Mouse (Mus musculus) forebrain, embryonic 16.5 days (tissue): ENCODE measurements around the gene Ptprn. TPM values are rescaled to one million over a fixed set of nuclear protein-coding genes. Genes with fewer than 3 reads are reported as not detected.
A peak's percentile ranks its signal among the peaks of the same experiment; 100 is the strongest.

Source experiments
- ATAC-seq: fragments of 200-750 bp; cut with Nextera tagmentation; 2 replicates; pipeline ENCODE4 v1.8.0; 2017; ENCODE audit warnings: mild to moderate bottlenecking, moderate library complexity
- H3K27ac ChIP-seq: fragments of 300-500 bp; sonication (generic); 2 replicates; pipeline ENCODE4 v1.5.1; 2014; ENCODE audit warnings: low read length, control low read depth
- H3K27me3 ChIP-seq: fragments of 300-500 bp; sonication (generic); replicated peaks from 2 replicates; pipeline ENCODE4 v1.6.1; 2014; ENCODE audit warnings: low read length; ENCODE audit not compliant: control insufficient read depth, insufficient read depth
- H3K36me3 ChIP-seq: fragments of 300-500 bp; sonication (generic); 2 replicates; pipeline ENCODE4 v1.6.1; 2014; ENCODE audit not compliant: control insufficient read depth, insufficient read depth
- H3K4me1 ChIP-seq: fragments of 300-500 bp; sonication (generic); replicated peaks from 2 replicates; pipeline ENCODE4 v1.6.1; 2014; ENCODE audit warnings: low read length; ENCODE audit not compliant: control insufficient read depth, insufficient read depth
- H3K4me2 ChIP-seq: fragments of 300-500 bp; sonication (generic); 2 replicates; pipeline ENCODE4 v1.6.1; 2014; ENCODE audit warnings: mild to moderate bottlenecking, low read length, control low read depth
- H3K4me3 ChIP-seq: fragments of 300-500 bp; sonication (generic); replicated peaks from 2 replicates; pipeline ENCODE4 v1.5.1; 2014; ENCODE audit warnings: mild to moderate bottlenecking, low read length, control low read depth
- H3K9ac ChIP-seq: fragments of 300-500 bp; sonication (generic); replicated peaks from 2 replicates; pipeline ENCODE4 v1.6.1; 2014; ENCODE audit warnings: low read depth, low read length, control low read depth
- H3K9me3 ChIP-seq: fragments of 300-500 bp; sonication (generic); 2 replicates; pipeline ENCODE4 v1.6.1; 2016; ENCODE audit warnings: low read length; ENCODE audit not compliant: control insufficient read depth
- WGBS: fragments of 180-500 bp; shearing (Covaris S2); extraction: QIAGEN DNeasy Blood & Tissue Kit; methylation state at CpG from one replicate; pipeline ENCODE4 v1.1.7; 2014; 5-methylcytosine and 5-hydroxymethylcytosine counted together
- polyA plus RNA-seq: library from polyadenylated mRNA; unstranded; fragments of >200 nt; fragmentation: Nextera tagmentation; extraction: Ambion mirVana; gene quantifications from 2 replicates; pipeline ENCODE4 v1.2.1, GENCODE M21; 2015

Ptprn gene
- polyA plus RNA-seq, 1 experiment from 2014 or later = 10.7 TPM

DNA sequence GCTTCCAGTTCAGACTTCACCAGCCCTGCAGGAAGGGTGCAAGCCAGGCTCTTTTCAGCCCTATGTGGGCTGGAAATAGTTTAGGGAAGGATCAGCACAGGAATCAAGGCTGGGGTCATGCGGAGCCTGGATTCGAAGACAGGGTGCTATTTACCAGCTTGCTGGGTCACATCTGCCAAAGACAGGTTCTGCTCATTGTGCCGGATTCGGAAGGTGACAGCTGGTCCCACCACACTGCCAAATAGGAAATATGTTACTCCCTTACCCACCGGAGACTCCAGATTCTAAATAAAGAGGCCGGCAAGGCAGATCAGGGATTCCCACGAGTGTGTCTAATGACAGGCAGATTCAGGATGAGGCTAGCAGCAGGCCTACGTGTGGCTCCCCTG is 9.7 kb downstream of the Ptprn start:
- Histone ChIP-seq H3K4me2 (no peak overlapping the region), H3K36me3 (no peaks in the 10 kb centered on the region), H3K9me3 (no peaks in the 10 kb centered on the region), H3K4me3 (no peak overlapping the region), H3K9ac (no peak overlapping the region), H3K4me1 (peaks cover 16% of the 10 kb centered on the region), H3K27me3 (no peaks in the 10 kb centered on the region; the same call in 1 of the 2 replicates), H3K27ac (peak overlapping the region; percentile 26; the same call in 1 of the 2 replicates)
- 0 out of 2 replicates have a peak, but pooled peaks have one; percentile 2 for ATAC-seq
- WGBS = 46% methylated on average over 8 of the region's 8 CpGs

DNA sequence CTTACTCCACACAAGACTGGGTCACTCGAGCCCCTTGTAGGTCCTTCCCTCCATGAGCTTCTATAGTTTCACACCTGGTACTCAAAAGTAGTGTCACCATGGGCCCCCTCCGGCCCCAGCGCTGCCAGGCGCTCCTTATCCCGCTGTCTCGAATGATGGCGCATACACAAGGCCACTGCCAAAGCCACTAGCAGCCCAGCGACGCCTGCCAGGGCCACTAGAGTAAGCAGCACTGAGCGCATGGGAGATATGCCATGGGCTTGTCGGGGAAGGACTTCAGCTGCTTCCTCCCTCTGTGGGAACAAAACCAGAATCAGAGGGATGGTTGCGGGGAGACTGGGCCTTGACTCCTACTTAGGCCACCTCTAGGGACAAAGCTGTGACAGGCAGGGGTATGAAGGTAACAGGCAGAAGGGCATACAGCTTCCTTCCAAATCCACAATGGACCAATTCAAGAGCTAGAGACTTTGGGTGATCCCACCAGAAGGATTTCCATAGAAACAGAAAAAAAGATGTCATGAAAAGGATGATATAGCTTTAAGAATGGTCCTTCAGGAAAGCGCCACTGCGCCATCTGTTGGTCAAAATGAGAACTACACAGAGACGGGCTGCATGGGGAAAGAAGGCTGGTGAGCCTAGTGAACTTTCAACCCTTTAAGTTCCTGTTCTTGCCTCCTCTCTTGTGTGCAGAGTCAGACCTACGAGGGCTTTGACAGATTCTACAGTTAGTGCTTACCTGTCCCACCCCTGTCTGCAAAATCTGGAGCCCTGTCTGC is 10.3 kb downstream of the Ptprn start:
- Histone ChIP-seq H3K4me3 (no peak overlapping the region), H3K4me2 (no peak overlapping the region), H3K9me3 (no peaks in the 10 kb centered on the region), H3K27ac (no peak overlapping the region), H3K27me3 (no peaks in the 10 kb centered on the region; the same call in 1 of the 2 replicates), H3K9ac (no peak overlapping the region), H3K36me3 (no peaks in the 10 kb centered on the region), H3K4me1 (peaks cover 16% of the 10 kb centered on the region)
- 0 out of 2 replicates have a peak, but pooled peaks have one; percentile 11 for ATAC-seq
- WGBS = 63% methylated on average over 16 of the region's 16 CpGs

DNA sequence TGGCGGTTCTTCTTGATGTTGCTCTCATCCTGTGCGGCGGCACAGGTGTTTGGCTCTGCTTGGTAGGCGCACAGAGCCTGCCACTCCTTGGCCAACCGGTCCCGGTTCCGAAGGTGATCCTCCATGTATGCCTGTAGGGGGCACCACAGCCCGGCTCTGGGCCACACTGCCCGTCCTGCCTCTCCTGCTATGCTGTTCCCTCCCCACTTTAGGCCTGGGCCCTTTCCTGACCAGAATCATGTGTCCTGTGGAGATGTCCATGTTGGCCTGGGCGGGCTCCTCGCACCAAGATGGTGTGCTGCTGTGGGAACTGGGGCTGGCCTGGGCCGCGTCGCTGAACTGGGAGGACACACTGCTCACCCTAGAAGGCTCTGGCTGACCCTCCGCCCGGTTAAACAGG is 11.3 kb downstream of the Ptprn start:
- Histone ChIP-seq H3K4me3 (no peak overlapping the region), H3K27ac (no peak overlapping the region), H3K27me3 (no peaks in the 10 kb centered on the region), H3K9me3 (no peaks in the 10 kb centered on the region), H3K36me3 (no peaks in the 10 kb centered on the region), H3K9ac (no peak overlapping the region), H3K4me2 (no peak overlapping the region), H3K4me1 (peaks cover 18% of the 10 kb centered on the region)
- no peak for ATAC-seq
- WGBS = 82% methylated on average over 16 of the region's 16 CpGs

DNA sequence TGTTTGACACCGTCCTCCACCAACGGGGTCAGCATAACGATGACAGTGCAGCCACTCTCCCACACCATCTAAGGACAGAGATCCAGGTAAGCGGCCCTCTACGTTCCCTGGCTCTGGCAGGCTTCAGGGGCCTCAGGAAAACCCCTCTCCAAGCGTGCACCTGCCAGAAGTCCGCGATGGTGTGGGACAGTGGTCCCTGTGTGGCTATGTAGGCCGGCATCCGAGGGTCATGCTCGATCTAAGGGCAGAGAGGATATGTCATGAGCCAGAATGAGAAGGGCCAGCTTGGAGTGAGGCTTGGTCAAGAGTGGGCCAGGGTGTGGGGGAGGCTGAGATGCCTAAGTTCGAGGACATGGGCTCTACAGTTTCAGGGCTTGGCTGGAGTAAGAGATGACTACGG is 12.0 kb downstream of the Ptprn start:
- Histone ChIP-seq H3K4me2 (no peak overlapping the region), H3K27ac (no peak overlapping the region), H3K9ac (no peak overlapping the region), H3K27me3 (no peaks in the 10 kb centered on the region), H3K9me3 (no peaks in the 10 kb centered on the region), H3K4me1 (peaks cover 20% of the 10 kb centered on the region), H3K4me3 (no peak overlapping the region), H3K36me3 (no peaks in the 10 kb centered on the region)
- no peak for ATAC-seq
- WGBS = 78% methylated on average over 13 of the region's 13 CpGs

DNA sequence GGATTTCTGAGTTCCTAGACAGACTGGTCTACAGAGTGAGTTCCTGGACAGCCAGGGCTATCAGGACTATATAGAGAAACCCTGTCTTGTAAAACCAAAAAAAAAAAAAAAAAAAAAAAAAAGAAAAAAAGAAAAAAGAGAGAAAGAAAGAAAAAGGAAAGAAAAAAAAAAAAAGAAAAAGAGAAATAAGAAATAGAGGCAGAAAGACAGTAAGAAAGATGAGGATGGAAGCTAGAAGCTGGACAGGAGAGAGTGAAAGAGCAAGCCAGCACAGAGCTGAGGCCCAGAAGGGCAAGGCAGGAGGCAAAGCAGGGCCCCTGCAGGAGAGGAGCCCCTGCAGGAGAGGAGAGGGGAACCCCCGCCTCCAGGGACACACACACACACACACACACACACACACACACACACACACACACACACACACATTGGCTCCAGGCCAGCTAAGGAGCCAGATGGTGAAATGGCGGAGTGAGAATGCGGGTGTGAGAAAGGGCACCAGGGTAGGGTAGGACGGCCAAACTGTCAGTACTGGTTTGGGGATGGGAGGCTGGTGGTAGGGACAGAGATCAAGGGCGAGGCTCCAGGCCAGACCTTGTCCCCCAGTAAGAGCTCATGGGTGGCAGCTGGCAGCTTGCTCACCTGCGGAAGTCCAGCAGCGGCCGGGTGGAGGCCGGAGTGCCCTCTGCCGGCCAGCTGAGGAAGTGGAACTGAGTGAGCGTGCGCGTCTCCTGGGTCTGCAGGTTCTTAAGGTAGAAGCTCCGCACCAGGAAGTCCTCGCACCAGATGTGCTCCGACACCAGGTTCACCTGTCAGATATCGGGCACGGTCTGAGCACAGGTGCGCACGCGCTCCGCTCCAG is 13.0 kb downstream of the Ptprn start:
- Histone ChIP-seq H3K9me3 (no peaks in the 10 kb centered on the region), H3K9ac (no peak overlapping the region)

DNA sequence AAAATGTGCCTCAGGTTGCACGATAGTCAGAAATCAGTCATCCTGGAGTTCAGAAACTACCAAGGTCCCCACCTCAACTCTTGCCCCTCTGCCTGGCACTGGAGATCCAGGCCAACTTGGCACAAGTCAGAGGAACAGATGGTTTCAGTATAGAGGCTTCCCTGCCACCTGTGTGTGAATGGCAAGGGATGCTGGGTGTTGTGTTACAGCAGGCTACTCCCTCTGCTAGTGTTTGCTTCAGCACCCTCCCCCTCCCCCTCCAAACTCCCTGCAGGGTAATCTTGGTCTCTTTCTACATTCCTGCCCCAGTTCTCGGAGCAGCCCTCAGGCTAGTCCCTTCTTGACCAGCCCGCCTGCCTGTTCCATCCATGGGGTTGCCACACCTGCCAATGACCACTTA is 13.8 kb downstream of the Ptprn start:
- Histone ChIP-seq H3K27me3 (no peaks in the 10 kb centered on the region), H3K27ac (no peak overlapping the region), H3K4me2 (no peak overlapping the region), H3K9ac (no peak overlapping the region), H3K9me3 (no peaks in the 10 kb centered on the region), H3K4me3 (no peak overlapping the region), H3K36me3 (no peaks in the 10 kb centered on the region), H3K4me1 (peaks cover 20% of the 10 kb centered on the region)
- WGBS = 36% methylated on average over 3 of the region's 3 CpGs
- no peak for ATAC-seq

More for the DNA sequence above, 13.0 kb downstream of the Ptprn start:
- Histone ChIP-seq H3K4me3 (peak overlapping the region; percentile 11; the same call in 1 of the 2 replicates), H3K27me3 (no peaks in the 10 kb centered on the region), H3K27ac (no peak overlapping the region), H3K4me1 (peaks cover 20% of the 10 kb centered on the region), H3K36me3 (no peaks in the 10 kb centered on the region), H3K4me2 (peak overlapping the region; percentile 48)
- 2% methylated on average over 22 of the region's 22 CpGs for WGBS
- peak; percentile 32 for ATAC-seq

DNA sequence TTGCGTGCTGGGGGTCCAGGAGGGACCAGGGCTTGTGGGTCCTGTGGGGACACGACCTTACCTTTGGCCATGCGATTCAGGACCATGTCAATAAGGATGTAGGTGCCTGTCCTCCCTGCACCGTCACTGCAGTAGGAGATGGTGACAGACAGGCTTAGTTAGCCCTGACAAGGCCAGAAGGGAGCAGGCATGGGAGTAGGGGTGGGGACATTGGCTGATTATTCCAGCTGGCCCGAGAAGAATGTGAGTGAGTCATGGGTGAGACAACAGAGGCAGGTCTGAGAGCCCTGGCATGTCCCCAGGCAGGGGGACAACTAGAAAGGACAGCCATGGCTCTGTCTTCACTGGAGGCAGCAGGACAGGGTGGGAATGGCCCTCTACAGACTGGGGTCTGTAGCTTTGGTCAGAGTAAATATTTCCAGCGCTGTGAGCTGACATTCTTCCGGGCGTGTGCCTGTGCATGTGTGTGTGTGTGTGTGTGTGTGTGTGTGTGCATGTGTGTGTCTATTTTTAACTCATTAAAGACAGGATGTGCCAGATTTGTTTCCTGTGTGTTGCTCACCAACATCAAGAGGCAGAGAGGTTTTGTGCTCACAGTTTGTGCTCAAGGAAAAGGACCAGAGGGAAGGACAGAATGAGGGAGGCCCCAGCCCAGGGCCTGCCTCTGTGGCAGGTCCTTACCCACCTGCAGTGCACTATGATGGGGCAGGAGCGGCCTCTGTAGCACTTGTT is 16.1 kb downstream of the Ptprn start:
- no peak overlapping the region for H3K27ac ChIP-seq
- no peak overlapping the region for H3K4me2 ChIP-seq
- no peaks in the 10 kb centered on the region; the same call in 1 of the 2 replicates for H3K36me3 ChIP-seq
- no peaks in the 10 kb centered on the region for H3K27me3 ChIP-seq
- no peak overlapping the region for H3K4me3 ChIP-seq
- no peak for ATAC-seq
- 0 out of 2 replicates have a peak overlapping the region, but pooled peaks have one; percentile 9 for H3K9ac ChIP-seq
- H3K4me1 ChIP-seq = peaks cover 12% of the 10 kb centered on the region
- no peaks in the 10 kb centered on the region for H3K9me3 ChIP-seq
- WGBS = 51% methylated on average over 9 of the region's 9 CpGs

DNA sequence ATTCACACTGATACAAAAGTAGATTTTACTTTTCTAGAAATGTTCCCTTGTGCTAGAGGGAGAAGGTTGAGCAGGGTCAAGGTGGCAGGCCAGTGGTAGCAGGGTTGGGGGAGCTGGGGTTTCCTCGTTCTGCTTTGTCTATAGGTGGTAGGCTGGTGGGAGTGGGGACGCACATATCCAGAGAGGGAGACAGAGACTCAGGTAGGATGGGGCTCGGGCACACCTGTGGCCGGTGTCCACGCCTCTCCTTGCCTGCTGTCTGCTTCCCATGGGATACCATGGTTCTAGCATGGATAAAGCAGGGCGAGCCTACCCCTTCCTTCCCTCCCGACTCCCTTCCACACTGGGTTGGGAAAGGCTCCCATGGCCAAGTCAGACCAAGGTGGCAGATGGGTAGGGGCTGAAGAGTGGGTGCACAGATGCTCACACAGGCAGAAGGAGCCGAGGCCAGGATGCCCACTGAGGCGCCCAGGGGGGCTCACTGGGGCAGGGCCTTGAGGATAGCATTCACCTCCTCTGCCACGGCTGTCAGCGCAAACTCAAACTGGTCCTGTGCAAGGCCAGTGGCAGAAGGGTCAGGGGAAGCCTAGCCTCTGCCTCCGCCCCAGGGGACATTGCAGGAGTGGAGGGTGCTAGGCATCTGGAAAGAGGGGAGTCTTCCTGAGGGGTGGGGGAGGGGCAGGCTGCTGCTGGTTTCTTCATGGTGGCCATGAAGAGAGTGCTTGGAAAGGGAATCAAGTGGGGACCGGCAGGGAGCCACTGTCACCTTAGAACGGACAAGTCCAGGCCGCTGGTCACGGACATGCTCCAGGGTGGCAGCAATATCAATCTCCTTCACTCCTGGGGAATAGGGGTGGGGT is 17.0 kb downstream of the Ptprn start:
- H3K9ac ChIP-seq = no peak overlapping the region
- H3K4me1 ChIP-seq = peaks cover 12% of the 10 kb centered on the region
- H3K4me3 ChIP-seq = no peak overlapping the region
- no peaks in the 10 kb centered on the region for H3K27me3 ChIP-seq
- no peaks in the 10 kb centered on the region; the same call in 1 of the 2 replicates for H3K36me3 ChIP-seq
- H3K4me2 ChIP-seq = no peak overlapping the region
- no peak for ATAC-seq
- no peak overlapping the region for H3K27ac ChIP-seq
- no peaks in the 10 kb centered on the region for H3K9me3 ChIP-seq
- 77% methylated on average over 16 of the region's 16 CpGs for WGBS
